Mouse (Mus musculus) right cerebral cortex, postnatal 10 days (tissue): Measurements from ENCODE around the gene Mrpl10.
A peak's percentile ranks its signal among the peaks of the same experiment; 100 is the strongest.

Experiments
- DNase-seq, 2 experiments: peaks; one replicate each; pipeline ENCODE4 v3.0.0; 2021; ENCODE audit warnings: low spot score in 2 of 2

Gene Mrpl10

GRCm38 (mm10) chr11:97041022-97041899 lies at the start of gene Mrpl10, which contains the start of gene Lrrc46:
TSS of gene Mrpl10 (plus strand) at chr11:97041560.
TSS of gene Lrrc46 (minus strand) at chr11:97041407.
- peak; percentile 92 to 93 for DNase-seq

- no peak for DNase-seq
Observed at GRCm38 (mm10) chr11:96992722-96993311, 48.5 kb upstream of the Mrpl10 start.

- no peak for DNase-seq
Observed at GRCm38 (mm10) chr11:96995031-96995430, 46.3 kb upstream of the Mrpl10 start.

- no peak for DNase-seq
Observed at GRCm38 (mm10) chr11:96995836-96996772, 45.3 kb upstream of the Mrpl10 start.

- no peak for DNase-seq
Observed at GRCm38 (mm10) chr11:96996773-96997379, 44.5 kb upstream of the Mrpl10 start.

- DNase-seq: peak in 1 of 2 experiments; percentile 44
Observed at GRCm38 (mm10) chr11:96997380-96997956, 43.9 kb upstream of the Mrpl10 start.

- DNase-seq: no peak
Observed at GRCm38 (mm10) chr11:97003170-97003569, 38.2 kb upstream of the Mrpl10 start.

- DNase-seq: no peak
Observed at GRCm38 (mm10) chr11:97007093-97007794, 34.1 kb upstream of the Mrpl10 start.

GRCm38 (mm10) chr11:97009198-97009790 lies 32.1 kb upstream of the Mrpl10 start:
- DNase-seq: no peak

GRCm38 (mm10) chr11:97013121-97013670 lies 28.2 kb upstream of the Mrpl10 start, which contains the start of gene Sp6:
TSS of gene Sp6 (plus strand) at chr11:97013394.
- peak; percentile 52 to 61 for DNase-seq

GRCm38 (mm10) chr11:97017696-97018582 lies 23.4 kb upstream of the Mrpl10 start:
- no peak for DNase-seq

GRCm38 (mm10) chr11:97018583-97019344 lies 22.6 kb upstream of the Mrpl10 start:
- DNase-seq: no peak

- DNase-seq: no peak
Observed at GRCm38 (mm10) chr11:97019345-97019708, 22.0 kb upstream of the Mrpl10 start.

GRCm38 (mm10) chr11:97021121-97021765 lies 20.1 kb upstream of the Mrpl10 start:
- no peak for DNase-seq

- peak; percentile 55 to 77 for DNase-seq
Observed at GRCm38 (mm10) chr11:97021873-97022484, 19.4 kb upstream of the Mrpl10 start.

- DNase-seq: no peak
Observed at GRCm38 (mm10) chr11:97024977-97025376, 16.4 kb upstream of the Mrpl10 start.
